Mouse (Mus musculus) midbrain, postnatal 0 days (tissue): ENCODE measurements at regions not wholly inside any gene's neighbourhood (a gene's known extent, or its start where the extent isn't known, plus 50 kb on each side); places are given as distances from the start of the nearest gene placed in this dataset.

Experiments used
- ATAC-seq: fragments of 200-750 bp; cut with Nextera tagmentation; 2 replicates; pipeline ENCODE4 v1.8.0; 2017; ENCODE audit warnings: moderate number of reproducible peaks, mild to moderate bottlenecking, moderate TSS enrichment, moderate library complexity; ENCODE audit not compliant: low FRiP score
- DNase-seq: peaks from one replicate; pipeline ENCODE4 v3.0.0-alpha.2; 2015; ENCODE audit warnings: low spot score
- H3K27ac ChIP-seq: fragments of 300-500 bp; sonication (generic); 2 replicates; pipeline ENCODE4 v1.5.1; 2014; ENCODE audit warnings: low read depth, mild to moderate bottlenecking, low read length, mixed read lengths
- H3K27me3 ChIP-seq: fragments of 300-500 bp; sonication (generic); 2 replicates; pipeline ENCODE4 v1.6.1; 2014; ENCODE audit warnings: low read length, control low read depth, mixed read lengths; ENCODE audit not compliant: insufficient read depth
- H3K36me3 ChIP-seq: fragments of 300-500 bp; sonication (generic); 2 replicates; pipeline ENCODE4 v1.6.1; 2014; ENCODE audit warnings: low read length, control low read depth, mixed read lengths; ENCODE audit not compliant: insufficient read depth
- H3K4me1 ChIP-seq: fragments of 300-500 bp; sonication (generic); 2 replicates; pipeline ENCODE4 v1.6.1; 2014; ENCODE audit warnings: mild to moderate bottlenecking, control low read depth, antibody characterized with exemption, low read length, mixed read lengths; ENCODE audit not compliant: insufficient read depth
- H3K4me2 ChIP-seq: fragments of 300-500 bp; sonication (generic); 2 replicates; pipeline ENCODE4 v1.6.1; 2014; ENCODE audit warnings: low read depth, mild to moderate bottlenecking, low read length, mixed read lengths; ENCODE audit not compliant: poor library complexity, severe bottlenecking
- H3K4me3 ChIP-seq: fragments of 300-500 bp; sonication (generic); 2 replicates; pipeline ENCODE4 v1.5.1; 2014; ENCODE audit warnings: low read depth, mild to moderate bottlenecking, low read length, moderate library complexity
- H3K9ac ChIP-seq: fragments of 300-500 bp; sonication (generic); replicated peaks from 2 replicates; pipeline ENCODE4 v1.6.1; 2014; ENCODE audit warnings: mild to moderate bottlenecking, low read length, moderate library complexity, mixed read lengths; ENCODE audit not compliant: poor library complexity, severe bottlenecking
- H3K9me3 ChIP-seq: fragments of 300-500 bp; sonication (generic); 2 replicates; pipeline ENCODE4 v1.6.1; 2016; ENCODE audit warnings: low read length, control low read depth
- CTCF ChIP-seq: IDR thresholded peaks from 2 replicates; pipeline ENCODE4 v1.5.1; 2016; ENCODE audit warnings: antibody characterized with exemption, mild to moderate bottlenecking
- WGBS: fragments of 180-500 bp; shearing (Covaris S2); extraction: QIAGEN DNeasy Blood & Tissue Kit; methylation state at CpG from one replicate; pipeline ENCODE4 v1.1.7; 2014; 5-methylcytosine and 5-hydroxymethylcytosine counted together

DNA sequence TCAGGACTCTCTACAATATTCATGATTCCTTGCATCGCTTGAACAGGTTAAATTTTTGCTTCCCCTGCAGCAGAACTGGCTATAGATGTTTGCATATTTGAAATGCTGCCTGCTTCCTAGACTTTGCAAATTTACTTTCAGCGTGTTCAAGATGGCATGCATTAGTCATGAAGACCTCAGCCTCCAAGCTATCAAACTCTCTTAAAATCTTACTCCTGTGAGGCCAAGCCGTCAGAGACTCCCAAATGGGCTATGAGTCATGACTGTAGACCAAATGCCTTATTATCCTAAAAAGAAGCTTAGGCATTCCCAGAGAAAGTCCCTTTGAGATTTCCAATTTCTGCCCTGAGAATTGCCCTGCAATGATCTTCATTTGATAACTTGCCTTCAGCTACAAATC lies 874.7 kb upstream of the Pom121l12 start:
- Histone ChIP-seq H3K4me1 (0 out of 2 replicates have a peak, but pooled peaks cover 2% of the 10 kb centered on the region), H3K9me3 (no peaks in the 10 kb centered on the region), H3K27me3 (no peaks in the 10 kb centered on the region), H3K27ac (no peak overlapping the region), H3K4me3 (no peak overlapping the region), H3K4me2 (no peak overlapping the region), H3K36me3 (no peaks in the 10 kb centered on the region), H3K9ac (no peak overlapping the region)
- ATAC-seq (0 out of 2 replicates have a peak, but pooled peaks have one; percentile 47), DNase-seq (peak; percentile 21)
- 54% methylated on average over 3 of the region's 3 CpGs for WGBS
- no peak for TF ChIP-seq CTCF

DNA sequence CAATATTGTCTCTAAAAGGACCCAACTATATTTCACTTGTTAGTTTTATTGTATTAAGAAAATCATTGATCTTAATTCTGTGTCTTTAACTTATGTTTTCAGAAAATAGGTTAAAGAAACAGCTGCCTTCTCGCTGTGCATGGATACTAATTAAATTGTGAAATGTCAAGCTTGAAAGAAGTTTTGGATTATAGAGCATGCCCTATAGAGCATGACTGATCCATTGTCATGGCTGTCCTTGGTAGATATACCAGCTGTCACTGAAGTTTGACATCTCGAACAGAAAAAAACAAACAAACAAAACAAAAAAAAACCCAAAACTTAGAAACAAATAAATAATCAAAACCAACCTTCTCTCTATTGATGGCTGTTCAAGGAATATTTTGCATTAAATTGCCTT lies 828.0 kb upstream of the Pom121l12 start:
- 38% methylated on average over 2 of the region's 2 CpGs for WGBS
- H3K4me3 ChIP-seq: no peak overlapping the region
- H3K36me3 ChIP-seq: no peaks in the 10 kb centered on the region
- no peaks in the 10 kb centered on the region for H3K9me3 ChIP-seq
- no peak overlapping the region for H3K27ac ChIP-seq
- H3K4me1 ChIP-seq: no peaks in the 10 kb centered on the region
- TF ChIP-seq CTCF: no peak
- ATAC-seq (no peak), DNase-seq (no peak)
- no peak overlapping the region for H3K9ac ChIP-seq
- H3K4me2 ChIP-seq: no peak overlapping the region
- H3K27me3 ChIP-seq: no peaks in the 10 kb centered on the region
